Mouse (Mus musculus) ES-CJ7 (cell line): ENCODE results near the gene Commd3.

Experiments
- DNase-seq: peaks from one replicate; pipeline ENCODE4 v3.0.0; 2011; ENCODE audit warnings: low read depth, low spot score

The Commd3 gene

GRCm38 (mm10) chr2:18687671-18688170, 15.5 kb downstream of the Commd3 start:
- no peak for DNase-seq

GRCm38 (mm10) chr2:18688286-18688685, 16.1 kb downstream of the Commd3 start:
- DNase-seq = no peak

GRCm38 (mm10) chr2:18688708-18689063, 16.5 kb downstream of the Commd3 start:
- peak; percentile 63 for DNase-seq

GRCm38 (mm10) chr2:18689064-18689921, 17.1 kb downstream of the Commd3 start:
- peak; percentile 50 for DNase-seq

- peak; percentile 61 for DNase-seq
Measured at GRCm38 (mm10) chr2:18690055-18690691, 18.0 kb downstream of the Commd3 start.

- no peak for DNase-seq
Measured at GRCm38 (mm10) chr2:18690756-18691155, 18.6 kb downstream of the Commd3 start.

- DNase-seq = no peak
Measured at GRCm38 (mm10) chr2:18692031-18692430, 19.8 kb downstream of the Commd3 start.

GRCm38 (mm10) chr2:18692548-18692947, 20.4 kb downstream of the Commd3 start:
- DNase-seq = no peak

- no peak for DNase-seq
Measured at GRCm38 (mm10) chr2:18693491-18693870, 21.3 kb downstream of the Commd3 start.

- peak; percentile 87 for DNase-seq
Measured at GRCm38 (mm10) chr2:18693871-18694610, 21.9 kb downstream of the Commd3 start, which contains the start of gene Spag6. Gene Spag6, plus strand, starts transcription at chr2:18694032.

- DNase-seq = no peak
Measured at GRCm38 (mm10) chr2:18694611-18694950, 22.4 kb downstream of the Commd3 start.

- peak; percentile 25 for DNase-seq
Measured at GRCm38 (mm10) chr2:18695163-18695562, 23.0 kb downstream of the Commd3 start.

- no peak for DNase-seq
Measured at GRCm38 (mm10) chr2:18695629-18696150, 23.5 kb downstream of the Commd3 start.

GRCm38 (mm10) chr2:18697591-18698244, 25.5 kb downstream of the Commd3 start:
- no peak for DNase-seq

- peak; percentile 74 for DNase-seq
Measured at GRCm38 (mm10) chr2:18698663-18699385, 26.6 kb downstream of the Commd3 start.

- DNase-seq = peak; percentile 45
Measured at GRCm38 (mm10) chr2:18699401-18699990, 27.3 kb downstream of the Commd3 start.

GRCm38 (mm10) chr2:18710356-18710755, 38.2 kb downstream of the Commd3 start:
- no peak for DNase-seq

- no peak for DNase-seq
Measured at GRCm38 (mm10) chr2:18713071-18713470, 40.9 kb downstream of the Commd3 start.

- no peak for DNase-seq
Measured at GRCm38 (mm10) chr2:18714337-18714736, 42.2 kb downstream of the Commd3 start.

- no peak for DNase-seq
Measured at GRCm38 (mm10) chr2:18718521-18718920, 46.3 kb downstream of the Commd3 start.
